Mouse (Mus musculus) heart, adult 2 months (tissue): ENCODE results near the gene Hrh1.

Experiments used
- CTCF ChIP-seq: fragments of 200-600 bp; IDR thresholded peaks from 2 replicates; pipeline ENCODE4 v1.8.1; 2022; ENCODE audit warnings: antibody characterized with exemption, mild to moderate bottlenecking, moderate library complexity
- EP300 ChIP-seq: fragments of 200-500 bp; IDR thresholded peaks from 2 replicates; pipeline ENCODE4 v1.6.1; 2011; ENCODE audit warnings: low read depth, low read length, control low read depth; ENCODE audit not compliant: insufficient read depth
- POLR2A ChIP-seq: fragments of 200-500 bp; IDR thresholded peaks from 2 replicates; pipeline ENCODE4 v1.6.1; 2011; ENCODE audit warnings: mild to moderate bottlenecking, low read depth, low read length, control low read depth; ENCODE audit not compliant: insufficient read depth

DNA sequence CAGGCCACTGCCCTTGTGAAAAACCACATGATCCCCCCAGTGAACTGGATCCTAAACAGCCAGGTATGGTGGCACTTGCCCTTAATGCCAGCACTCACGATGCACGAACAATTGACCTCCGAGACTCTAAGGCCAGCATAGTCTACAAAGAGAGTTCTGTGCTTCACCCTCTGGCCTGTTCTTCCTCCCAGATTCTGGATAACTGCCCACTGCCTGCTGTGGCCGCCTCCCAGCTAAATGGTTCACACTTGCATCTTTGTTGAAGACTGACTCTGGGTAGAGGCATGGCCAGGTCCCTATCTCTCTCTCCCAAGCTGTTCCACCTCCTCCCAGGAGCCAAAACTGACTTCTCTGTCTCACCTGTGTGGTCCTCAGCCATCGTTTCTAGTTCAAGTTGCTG lies 36.8 kb downstream of the Hrh1 start:
- TF ChIP-seq CTCF (no peak), POLR2A (no peak), EP300 (no peak)
